Mouse (Mus musculus) lung, adult 2 months (tissue): ENCODE measurements around the gene Anapc7. TPM values are rescaled to one million over a fixed set of nuclear protein-coding genes. Genes with fewer than 3 reads are reported as not detected.
A peak's percentile ranks its signal among the peaks of the same experiment; 100 is the strongest.
"Not testable (repeated sequence)": the region's sequence is repeated elsewhere in the genome, so short reads cannot be mapped to it uniquely, and the experiment has no call there.

Experiments used
- DNase-seq: peaks from one replicate; pipeline ENCODE4 v3.0.0; 2022
- H3K4me1 ChIP-seq: fragments of 200-500 bp; 2 replicates; pipeline ENCODE4 v1.6.1; 2011; ENCODE audit warnings: low read length; ENCODE audit not compliant: control insufficient read depth, insufficient read depth
- H3K4me3 ChIP-seq: fragments of 200-500 bp; replicated peaks from 2 replicates; pipeline ENCODE3; 2011; ENCODE audit warnings: low read depth, mild to moderate bottlenecking, control low read depth, low read length; ENCODE audit errors: extremely low read depth
- CTCF ChIP-seq: fragments of 200-500 bp; IDR thresholded peaks from 2 replicates; pipeline ENCODE4 v1.5.1; 2011; ENCODE audit warnings: mild to moderate bottlenecking, low read length, control low read depth; ENCODE audit not compliant: insufficient read depth
- POLR2A ChIP-seq: fragments of 200-500 bp; IDR thresholded peaks from 2 replicates; pipeline ENCODE4 v1.6.1; 2011; ENCODE audit warnings: low read depth, mild to moderate bottlenecking, control low read depth, low read length, borderline replicate concordance; ENCODE audit errors: extremely low read depth
- WGBS: fragments of 180-500 bp; shearing (Covaris S2); methylation state at CpG from one replicate; pipeline ENCODE4 v1.1.7; 2018; 5-methylcytosine and 5-hydroxymethylcytosine counted together
- polyA plus RNA-seq: library from polyadenylated mRNA; depleted of rRNA; stranded (reverse); fragments of >200 nt; gene quantifications from 2 replicates; pipeline ENCODE4 v1.2.3, GENCODE M21; 2012

Anapc7 gene
- polyA plus RNA-seq, 1 experiment: 20.5 TPM

- no peak for DNase-seq
- no peaks in the 10 kb centered on the region for H3K4me1 ChIP-seq
- TF ChIP-seq CTCF (no peak), POLR2A (no peak)
- H3K4me3 ChIP-seq: no peak overlapping the region
- 86% methylated on average over 11 of the region's 11 CpGs for WGBS
These were observed 23.6 kb downstream of the Anapc7 start for GRCm38 (mm10) chr5:122445051-122445610.

GRCm38 (mm10) chr5:122447857-122448256, 26.4 kb downstream of the Anapc7 start:
- 78% methylated on average over 8 of the region's 8 CpGs for WGBS
- H3K4me3 ChIP-seq: no peak overlapping the region
- TF ChIP-seq CTCF (no peak), POLR2A (no peak)
- H3K4me1 ChIP-seq: no peaks in the 10 kb centered on the region
- DNase-seq: no peak

GRCm38 (mm10) chr5:122448869-122449268, 27.4 kb downstream of the Anapc7 start:
- DNase-seq: no peak
- Histone ChIP-seq H3K4me3 (no peak overlapping the region), H3K4me1 (no peaks in the 10 kb centered on the region)
- WGBS: 81% methylated on average over 5 of the region's 5 CpGs
- TF ChIP-seq CTCF: peak; percentile 8; the same call in 1 of the 2 replicates
- no peak for TF ChIP-seq POLR2A

GRCm38 (mm10) chr5:122449946-122450345, 28.5 kb downstream of the Anapc7 start:
- no peak overlapping the region for H3K4me3 ChIP-seq
- WGBS: 70% methylated on average over 7 of the region's 7 CpGs

GRCm38 (mm10) chr5:122450913-122451317, 29.4 kb downstream of the Anapc7 start:
- no peak for TF ChIP-seq POLR2A
- no peak for TF ChIP-seq CTCF
- WGBS: 53% methylated on average over 5 of the region's 5 CpGs
- no peaks in the 10 kb centered on the region for H3K4me1 ChIP-seq
- no peak overlapping the region for H3K4me3 ChIP-seq
- no peak for DNase-seq

More at GRCm38 (mm10) chr5:122449946-122450345, 28.5 kb downstream of the Anapc7 start:
- H3K4me1 ChIP-seq: no peaks in the 10 kb centered on the region
- no peak for DNase-seq
- TF ChIP-seq CTCF: no peak
- TF ChIP-seq POLR2A: no peak

- TF ChIP-seq CTCF (no peak), POLR2A (no peak)
- Histone ChIP-seq H3K4me3 (no peak overlapping the region), H3K4me1 (no peaks in the 10 kb centered on the region)
- no peak for DNase-seq
- 88% methylated on average over 5 of the region's 5 CpGs for WGBS
These were observed 29.8 kb downstream of the Anapc7 start for GRCm38 (mm10) chr5:122451324-122451723.

- TF ChIP-seq CTCF (no peak), POLR2A (no peak)
- no peaks in the 10 kb centered on the region for H3K4me1 ChIP-seq
- WGBS: 68% methylated on average over 7 of the region's 7 CpGs
These were observed 30.7 kb downstream of the Anapc7 start for GRCm38 (mm10) chr5:122452194-122452593.

GRCm38 (mm10) chr5:122453188-122453587, 31.7 kb downstream of the Anapc7 start:
- WGBS: 82% methylated on average over 6 of the region's 6 CpGs
- TF ChIP-seq POLR2A (no peak), CTCF (no peak)
- no peak overlapping the region for H3K4me3 ChIP-seq
- no peak for DNase-seq
- H3K4me1 ChIP-seq: no peaks in the 10 kb centered on the region

More at GRCm38 (mm10) chr5:122452194-122452593, 30.7 kb downstream of the Anapc7 start:
- DNase-seq: no peak
- no peak overlapping the region for H3K4me3 ChIP-seq

GRCm38 (mm10) chr5:122454442-122454841, 32.9 kb downstream of the Anapc7 start:
- WGBS: 90% methylated on average over 4 of the region's 4 CpGs
- no peak overlapping the region for H3K4me3 ChIP-seq
- TF ChIP-seq CTCF (no peak), POLR2A (no peak)
- DNase-seq: no peak
- no peaks in the 10 kb centered on the region for H3K4me1 ChIP-seq

GRCm38 (mm10) chr5:122454883-122455282, 33.4 kb downstream of the Anapc7 start:
- Histone ChIP-seq H3K4me3 (no peak overlapping the region), H3K4me1 (no peaks in the 10 kb centered on the region)
- 85% methylated on average over 3 of the region's 3 CpGs for WGBS
- TF ChIP-seq CTCF (no peak), POLR2A (no peak)
- no peak for DNase-seq

- WGBS: 88% methylated on average over 3 of the region's 3 CpGs
- H3K4me3 ChIP-seq: no peak overlapping the region
- DNase-seq: no peak
- H3K4me1 ChIP-seq: no peaks in the 10 kb centered on the region
- no peak for TF ChIP-seq CTCF
These were observed 34.1 kb downstream of the Anapc7 start for GRCm38 (mm10) chr5:122455584-122455983.

GRCm38 (mm10) chr5:122457054-122457453, 35.6 kb downstream of the Anapc7 start:
- WGBS: 79% methylated on average over 9 of the region's 9 CpGs
- H3K4me1 ChIP-seq, H3K4me3 ChIP-seq, DNase-seq: not testable (repeated sequence)
